ENCODE assay signal across 8 mouse cellular contexts in genomic region chr5:14389184-14389890, GRCm38 (mm10).
DNase-seq lines count a peak whose midpoint lies in the region; ATAC-seq and TF ChIP-seq lines count a peak whose summit lies in the region.

No protein-coding gene starts in this region.

- H3K9me3 ChIP-seq in kidney, postnatal 0 days (replicated peaks; ENCODE audit: low read length) = no peaks in the 10 kb centered on the region
- H3K9me3 ChIP-seq in limb, embryonic 13.5 days = no peaks in the 10 kb centered on the region

- no peaks in the 10 kb centered on the region for H3K4me1 ChIP-seq in kidney, postnatal 0 days (replicated peaks; ENCODE audit: insufficient read depth, low read length)
- H3K4me1 ChIP-seq in limb, embryonic 13.5 days = no peaks in the 10 kb centered on the region

- no peaks in the 10 kb centered on the region for H3K36me3 ChIP-seq in kidney, postnatal 0 days (ENCODE audit: insufficient read depth, low read length)
- H3K36me3 ChIP-seq in limb, embryonic 13.5 days = no peaks in the 10 kb centered on the region

- no peak overlapping the region for H3K9ac ChIP-seq in kidney, postnatal 0 days (ENCODE audit: low read depth, low read length)
- H3K9ac ChIP-seq in limb, embryonic 13.5 days = no peak overlapping the region

- WGBS in kidney, postnatal 0 days = 14% methylated on average over 6 of the region's 6 CpGs
- WGBS in limb, embryonic 13.5 days = 15% methylated on average over 6 of the region's 6 CpGs

- peak; percentile 74 for TF ChIP-seq CTCF in kidney, postnatal 0 days (IDR thresholded peaks at IDR 0.05; ENCODE audit: low read depth)

- no peak overlapping the region for H3K27ac ChIP-seq in kidney, postnatal 0 days
- no peak overlapping the region for H3K27ac ChIP-seq in limb, embryonic 13.5 days

- H3K4me3 ChIP-seq in kidney, postnatal 0 days (replicated peaks; ENCODE audit: low read depth, low read length) = no peak overlapping the region
- H3K4me3 ChIP-seq in limb, embryonic 13.5 days = no peak overlapping the region

- no peak; the same call in 1 of the 2 replicates for ATAC-seq in kidney, postnatal 0 days (replicated peaks; ENCODE audit: low FRiP score, low read depth)
- 0 out of 2 replicates have a peak, but pooled peaks have one; percentile 67 for ATAC-seq in limb, embryonic 13.5 days (ENCODE audit: low FRiP score, low read depth)
- ATAC-seq in activated CD4-positive, CD25-positive, alpha-beta regulatory T cell, adult 4 months = no peak

- H3K4me2 ChIP-seq in kidney, postnatal 0 days (ENCODE audit: low read length) = no peak overlapping the region
- H3K4me2 ChIP-seq in limb, embryonic 13.5 days (replicated peaks) = no peak overlapping the region

- H3K27me3 ChIP-seq in kidney, postnatal 0 days (ENCODE audit: insufficient read depth, low read length) = no peaks in the 10 kb centered on the region
- H3K27me3 ChIP-seq in limb, embryonic 13.5 days = no peaks in the 10 kb centered on the region

- peak; percentile 7 for DNase-seq in ovary, postnatal 10 days (ENCODE audit: low spot score)
- no peak for DNase-seq in ovary, adult 18-20 months (ENCODE audit: low spot score)
- DNase-seq in cerebellum, adult 18-20 months = peak; percentile 81 to 85
- peak; percentile 64 for DNase-seq in forelimb bud, embryonic 11.5 days (ENCODE audit: low read depth, low spot score)
- peak; percentile 57 for DNase-seq in kidney, postnatal 0 days (ENCODE audit: low spot score)
- peak; percentile 28 for DNase-seq in ovary, postnatal 36 days (ENCODE audit: low spot score)
